Mouse (Mus musculus) cerebellum, adult 2 months (tissue): Measurements from ENCODE around the gene Tbck.

Source experiments
- CTCF ChIP-seq: fragments of 200-500 bp; IDR thresholded peaks from 2 replicates; pipeline ENCODE4 v1.5.1; 2011; ENCODE audit warnings: low read depth, mild to moderate bottlenecking, control low read depth, low read length, moderate library complexity, borderline replicate concordance; ENCODE audit not compliant: insufficient read depth
- POLR2A ChIP-seq: fragments of 200-500 bp; IDR thresholded peaks from 2 replicates; pipeline ENCODE4 v1.6.1; 2011; ENCODE audit warnings: low read length, control low read depth, borderline replicate concordance; ENCODE audit not compliant: insufficient read depth

- no peak for TF ChIP-seq CTCF
- no peak for TF ChIP-seq POLR2A
These were observed 165.7 kb downstream of the Tbck start for GRCm38 (mm10) chr3:132849669-132850068.
